Mouse (Mus musculus): ENCODE data around the gene Sesn1.
"Not testable (repeated sequence)": the region's sequence is repeated elsewhere in the genome, so short reads cannot be mapped to it uniquely, and the experiment has no call there.

Sesn1 gene

DNA sequence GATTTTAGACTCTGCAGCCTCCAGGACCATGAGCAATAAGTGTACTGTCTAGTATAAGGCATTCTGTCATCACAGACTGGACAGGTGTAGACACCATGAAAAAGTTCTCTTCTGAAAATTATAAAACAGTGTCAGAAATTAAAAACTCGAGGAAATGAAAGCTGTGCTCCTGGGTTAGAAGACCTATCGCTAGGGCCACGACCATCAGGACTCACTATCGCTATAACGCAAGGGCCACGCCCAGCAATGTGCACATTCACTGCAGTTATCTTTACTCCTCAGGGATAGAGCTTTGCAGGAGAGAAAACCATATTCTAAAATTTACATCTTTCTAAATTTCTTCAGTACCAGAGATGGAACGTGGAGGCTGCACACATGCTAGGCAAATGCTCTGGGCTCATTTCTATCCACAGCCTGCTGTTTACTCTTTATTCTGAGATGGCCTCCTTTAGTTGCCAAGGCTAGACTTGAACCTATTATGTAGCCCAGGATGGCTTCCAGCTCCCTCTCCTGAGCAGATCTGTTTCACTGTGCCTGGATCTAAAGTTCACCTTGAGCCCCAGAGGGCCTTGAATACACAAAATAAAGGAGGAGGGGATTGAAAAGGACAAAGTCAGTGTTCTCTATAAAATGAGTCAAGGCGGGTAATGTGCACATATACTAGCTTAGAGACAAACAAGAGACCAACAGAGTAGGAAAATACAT, 102.7 kb downstream of the Sesn1 start:
- DNase-seq (ENCODE audit: low spot score in 2 of 2), result no peak

DNA sequence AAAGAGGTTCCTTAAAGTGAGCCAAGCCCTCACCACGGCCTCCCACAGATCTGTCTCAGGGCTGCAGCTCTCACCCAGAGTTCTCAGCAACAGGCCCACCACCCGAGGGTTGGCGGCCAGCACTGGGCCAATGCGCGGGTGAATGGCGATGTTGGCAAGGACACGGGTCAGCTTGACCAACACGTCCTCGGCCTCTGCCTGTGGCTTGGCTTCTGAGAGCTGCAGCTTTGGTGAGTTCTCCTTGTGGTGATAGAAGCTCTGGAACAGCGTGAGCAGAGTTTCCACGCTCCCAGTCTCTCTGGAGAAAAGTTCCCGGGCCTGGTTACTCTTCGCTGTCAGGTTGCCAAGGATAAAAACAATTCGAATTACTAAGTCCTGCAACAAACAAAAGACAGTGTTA, 117.0 kb downstream of the Sesn1 start:
- DNase-seq (ENCODE audit: low spot score in 2 of 2), result no peak

DNA sequence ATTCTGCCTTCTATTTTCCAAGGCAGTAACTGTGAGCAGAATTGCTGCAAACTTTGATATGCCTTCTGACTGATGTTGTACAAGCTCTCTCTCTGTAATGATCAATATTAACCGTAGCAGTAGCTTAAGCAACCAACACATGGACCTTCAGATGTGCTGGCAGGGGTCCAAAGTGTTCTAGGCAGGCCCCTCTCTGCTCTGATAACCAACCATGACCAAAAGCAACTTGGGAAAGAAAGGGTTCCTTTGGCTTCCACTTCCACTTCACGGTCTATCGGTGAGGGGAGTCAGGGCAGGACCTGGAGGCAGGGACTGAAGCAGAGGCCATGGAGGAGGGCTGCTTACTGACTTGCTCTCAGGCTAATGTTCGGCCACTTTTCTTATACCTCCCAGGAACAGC, 121.2 kb downstream of the Sesn1 start:
- no peak for DNase-seq (ENCODE audit: low spot score in 2 of 2)

DNA sequence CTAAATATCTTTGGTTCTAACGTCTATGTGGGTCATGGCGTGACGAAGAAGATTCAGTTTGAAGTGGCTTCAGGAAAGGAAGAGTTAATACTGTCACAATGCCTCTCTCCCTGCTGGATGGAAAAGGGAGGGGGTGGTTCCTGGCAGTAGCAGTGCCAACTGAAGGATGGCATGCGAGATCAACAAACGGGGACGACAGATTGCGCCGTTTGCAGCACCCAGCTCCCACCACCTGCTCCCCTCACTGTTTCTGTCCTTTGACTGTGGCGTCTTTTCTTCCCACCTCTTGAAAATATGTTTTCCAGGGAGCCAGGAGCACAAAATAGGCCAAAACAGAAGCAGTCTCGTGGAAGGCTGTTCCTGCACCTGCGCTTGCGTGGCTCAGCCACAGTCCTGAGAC, 122.2 kb downstream of the Sesn1 start:
- DNase-seq (ENCODE audit: low spot score in 2 of 2), result peak; percentile 55 to 89

DNA sequence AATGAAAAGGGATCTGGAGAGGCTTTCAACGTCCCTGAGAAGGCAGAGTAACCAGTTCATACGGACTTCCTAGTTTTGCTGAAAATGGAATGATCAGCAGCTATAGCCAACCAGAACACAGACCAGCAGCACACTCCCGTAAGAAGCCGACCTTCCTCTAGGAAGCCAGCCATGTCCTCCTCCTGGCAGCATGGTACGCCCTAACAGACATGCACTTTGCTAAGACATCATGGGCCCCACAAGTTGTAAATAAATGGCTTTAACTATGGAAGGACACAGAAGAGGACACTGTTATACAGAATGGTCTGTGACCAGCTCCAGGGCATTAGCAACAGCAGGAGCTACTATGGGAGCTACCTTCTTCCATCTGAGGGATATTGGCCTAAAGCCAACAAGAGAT, 123.2 kb downstream of the Sesn1 start:
- no peak for DNase-seq (ENCODE audit: low spot score in 2 of 2)

DNA sequence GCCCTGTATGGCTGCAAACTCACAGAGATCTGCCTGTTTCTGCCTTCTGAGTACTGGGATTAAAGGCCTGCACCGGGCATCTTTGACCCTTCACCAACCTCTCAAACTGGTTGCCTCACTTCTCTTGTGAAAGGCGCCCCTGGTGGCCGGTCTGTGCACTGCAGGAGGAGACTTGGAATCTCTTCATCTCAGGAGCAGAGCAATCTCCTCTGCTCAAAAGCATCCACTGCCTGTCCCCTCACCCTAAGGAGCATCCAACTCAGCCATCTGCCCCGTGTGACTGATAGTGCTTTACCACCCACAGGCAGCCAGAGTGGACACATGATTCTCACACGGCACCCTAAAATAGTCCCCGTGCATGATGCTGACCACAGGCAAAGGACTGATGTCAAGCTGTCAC, 123.8 kb downstream of the Sesn1 start:
- DNase-seq (ENCODE audit: low spot score in 2 of 2), result peak in 1 of 2 experiments; percentile 71

DNA sequence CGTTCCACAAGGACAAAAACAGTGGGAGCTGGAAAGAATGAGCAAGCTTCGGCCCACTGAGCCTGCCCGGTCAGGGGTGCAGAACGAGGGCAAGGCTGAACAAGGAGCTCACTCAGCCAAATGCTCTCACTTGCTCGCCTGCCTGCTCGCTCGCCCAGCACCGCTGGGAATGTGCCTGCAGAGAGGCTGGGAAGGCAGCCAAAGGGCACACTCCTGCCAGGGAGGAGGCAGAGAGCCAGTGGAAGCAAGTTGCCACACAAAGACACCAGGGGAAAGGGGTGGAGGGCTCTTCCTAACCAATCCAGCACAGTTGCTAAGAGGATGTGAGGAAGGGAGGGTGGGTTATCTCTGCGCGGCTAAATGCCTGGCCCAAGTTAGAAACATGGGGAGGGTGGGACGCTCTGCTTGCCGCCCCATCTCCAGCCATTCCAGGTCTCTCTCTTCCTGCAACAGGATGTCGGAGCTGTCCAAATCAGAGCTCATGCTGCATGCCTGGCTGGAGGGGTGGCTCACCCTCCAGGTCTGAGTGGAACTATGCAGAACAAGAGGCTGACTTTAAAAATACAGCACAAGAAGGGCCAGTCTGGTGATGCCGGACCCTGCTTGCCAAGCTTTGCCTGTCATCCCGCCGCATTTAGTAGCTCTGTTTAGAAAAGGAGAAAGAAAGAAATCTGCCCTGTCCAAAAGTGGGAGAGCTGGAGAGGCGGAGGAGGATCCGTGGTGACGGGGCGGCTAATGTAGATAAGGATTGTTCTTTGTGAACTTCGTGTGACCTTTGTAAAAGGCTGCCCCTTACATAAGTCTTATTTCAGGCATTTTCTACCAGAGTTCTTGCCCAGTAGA, 125.1 kb downstream of the Sesn1 start:
- peak; percentile 77 to 89 for DNase-seq (ENCODE audit: low spot score in 2 of 2)

DNA sequence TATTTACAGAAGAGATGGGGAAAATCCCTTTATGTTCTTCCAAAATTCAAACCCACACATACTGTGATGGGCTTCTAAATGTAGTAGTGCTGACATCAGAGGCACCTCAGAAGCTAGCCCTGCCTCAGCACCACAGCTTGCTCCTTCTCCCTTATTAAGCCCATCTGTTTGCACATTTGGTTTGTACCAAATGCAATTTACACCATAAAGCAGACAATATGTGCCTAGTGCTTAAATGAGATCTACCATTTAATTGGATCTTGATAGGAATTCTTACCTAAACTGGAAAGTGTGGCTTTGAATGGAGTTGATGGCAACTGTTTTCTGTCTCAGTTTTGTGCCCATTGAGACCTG, 125.7 kb downstream of the Sesn1 start:
- peak in 1 of 2 experiments; percentile 62 for DNase-seq (ENCODE audit: low spot score in 2 of 2)

DNA sequence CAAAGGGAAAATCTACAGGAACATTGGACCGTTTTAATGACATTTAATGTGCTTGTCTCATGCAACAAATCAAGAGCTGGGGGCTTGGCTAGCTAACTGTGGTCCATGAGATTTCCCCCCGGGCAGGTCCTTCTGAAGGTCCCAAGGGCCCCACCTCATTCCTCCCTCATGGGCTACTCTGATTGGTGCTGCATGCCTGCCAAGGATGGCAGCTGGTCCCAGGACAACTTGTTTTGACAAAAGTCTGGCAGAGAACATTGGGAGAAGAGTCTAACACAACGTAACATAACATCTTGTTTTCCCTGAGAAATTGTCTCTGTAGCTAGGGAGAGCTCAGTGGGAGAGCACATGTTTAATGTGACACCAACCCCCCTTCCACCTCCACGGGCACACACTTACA, 126.4 kb downstream of the Sesn1 start:
- no peak for DNase-seq (ENCODE audit: low spot score in 2 of 2)

DNA sequence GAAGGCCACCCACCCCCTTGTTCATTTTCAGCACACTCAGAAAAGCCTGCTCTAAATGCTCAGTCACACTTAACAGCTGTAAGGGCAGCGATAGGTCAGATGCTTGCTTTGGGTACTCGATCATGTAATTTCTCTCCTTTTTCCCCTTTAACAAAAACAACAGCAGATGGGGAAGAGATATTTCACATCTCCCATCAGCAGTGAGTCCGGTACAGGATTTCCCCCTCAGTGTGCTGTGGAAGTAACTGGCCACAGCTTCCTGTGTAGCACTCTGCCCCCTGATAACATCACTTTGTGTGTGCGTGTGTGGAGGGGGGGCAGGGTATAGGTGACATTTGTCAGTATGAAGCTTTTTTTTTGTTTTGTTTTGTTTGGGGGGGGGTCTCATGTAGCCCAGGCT, 127.4 kb downstream of the Sesn1 start:
- no peak for DNase-seq (ENCODE audit: low spot score in 2 of 2)

DNA sequence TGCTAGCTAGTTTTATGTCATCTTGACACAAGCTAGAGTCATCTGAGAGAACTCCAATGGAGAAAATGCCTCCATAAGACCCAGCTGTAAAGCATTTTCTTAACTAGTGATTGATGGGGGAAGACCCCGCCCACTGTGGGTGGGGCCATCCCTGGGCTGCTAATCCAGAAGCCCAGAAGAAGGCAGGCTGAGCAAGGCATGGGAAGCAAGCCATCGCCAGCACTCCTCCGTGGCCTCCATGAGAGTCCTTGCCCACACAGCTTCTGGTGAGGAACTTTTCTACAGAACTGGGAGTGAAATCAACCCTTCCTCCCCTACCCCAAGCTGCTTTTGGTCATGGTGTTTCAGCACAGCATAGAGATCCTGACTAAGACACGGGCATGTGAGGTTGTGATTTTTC, 129.4 kb downstream of the Sesn1 start:
- no peak for DNase-seq (ENCODE audit: low spot score in 2 of 2)

DNA sequence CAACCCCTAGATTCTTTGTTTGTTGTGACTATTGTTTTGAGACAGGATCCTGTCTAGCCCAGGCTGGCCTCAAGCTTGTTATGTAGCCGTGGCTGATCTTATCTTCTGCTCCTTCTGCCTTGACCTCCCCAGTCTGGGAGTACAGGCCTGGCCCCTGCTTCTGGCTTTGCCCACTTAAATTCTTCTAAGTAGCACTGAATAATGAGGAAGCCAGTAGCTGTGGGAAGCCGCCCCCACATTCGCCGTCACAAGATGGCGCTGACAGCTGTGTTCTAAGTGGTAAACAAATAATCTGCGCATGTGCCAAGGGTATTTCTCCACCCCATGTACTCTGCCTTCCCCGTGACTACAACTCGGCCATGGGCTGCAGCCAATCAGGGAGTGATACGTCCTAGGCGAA, 142.6 kb downstream of the Sesn1 start:
- DNase-seq (ENCODE audit: low spot score in 2 of 2), result not testable (repeated sequence)

DNA sequence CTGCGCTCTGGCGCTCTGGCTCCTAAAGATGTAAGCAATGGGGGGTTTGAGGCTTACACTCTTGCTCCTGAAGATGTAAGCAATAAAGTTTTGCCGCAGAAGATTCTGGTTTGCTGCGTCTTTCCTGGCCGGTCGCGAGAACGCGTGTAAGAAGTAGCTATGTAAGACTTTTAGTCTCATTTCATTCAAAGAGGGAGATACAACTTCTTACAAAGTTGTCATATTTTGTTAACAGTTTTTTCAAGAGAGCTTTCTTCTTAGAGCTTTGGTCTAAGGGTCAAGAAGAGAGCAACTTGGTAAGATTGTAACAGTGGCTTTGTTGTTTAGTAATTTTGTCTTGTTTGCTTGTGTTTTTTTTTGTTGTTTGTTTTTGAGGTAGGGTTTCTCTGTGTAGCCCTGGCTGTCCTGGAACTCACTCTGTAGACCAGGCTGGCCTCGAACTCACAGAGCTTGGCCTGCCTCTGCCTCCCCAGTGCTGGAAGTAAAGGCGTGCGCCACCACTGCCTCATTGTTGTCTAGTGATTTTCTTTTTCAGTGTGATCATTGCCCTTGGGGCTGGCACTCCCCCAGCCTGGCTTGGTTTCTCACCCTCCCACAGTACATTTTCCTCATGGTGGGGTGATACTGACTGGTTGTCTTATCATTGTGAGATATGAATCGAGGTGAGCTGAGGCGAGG, 143.3 kb downstream of the Sesn1 start:
- no peak for DNase-seq (ENCODE audit: low spot score in 2 of 2)

DNA sequence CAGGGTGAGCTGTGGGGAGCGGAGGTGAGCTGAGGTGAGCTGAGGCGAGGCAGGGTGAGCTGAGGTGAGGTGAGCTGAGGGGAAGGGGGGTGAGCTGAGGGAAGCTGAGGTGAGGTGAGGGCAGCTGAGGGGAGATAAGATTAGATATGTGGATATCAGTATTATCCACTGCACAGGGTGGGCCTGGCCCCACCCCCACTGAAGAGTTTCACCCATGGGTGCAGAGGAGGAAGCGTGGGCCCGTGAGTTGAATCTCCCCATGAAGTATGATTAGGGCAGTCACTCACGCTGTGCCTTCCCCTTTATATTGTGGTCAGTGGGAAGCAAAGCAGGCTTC, 143.8 kb downstream of the Sesn1 start:
- no peak for DNase-seq (ENCODE audit: low spot score in 2 of 2)

DNA sequence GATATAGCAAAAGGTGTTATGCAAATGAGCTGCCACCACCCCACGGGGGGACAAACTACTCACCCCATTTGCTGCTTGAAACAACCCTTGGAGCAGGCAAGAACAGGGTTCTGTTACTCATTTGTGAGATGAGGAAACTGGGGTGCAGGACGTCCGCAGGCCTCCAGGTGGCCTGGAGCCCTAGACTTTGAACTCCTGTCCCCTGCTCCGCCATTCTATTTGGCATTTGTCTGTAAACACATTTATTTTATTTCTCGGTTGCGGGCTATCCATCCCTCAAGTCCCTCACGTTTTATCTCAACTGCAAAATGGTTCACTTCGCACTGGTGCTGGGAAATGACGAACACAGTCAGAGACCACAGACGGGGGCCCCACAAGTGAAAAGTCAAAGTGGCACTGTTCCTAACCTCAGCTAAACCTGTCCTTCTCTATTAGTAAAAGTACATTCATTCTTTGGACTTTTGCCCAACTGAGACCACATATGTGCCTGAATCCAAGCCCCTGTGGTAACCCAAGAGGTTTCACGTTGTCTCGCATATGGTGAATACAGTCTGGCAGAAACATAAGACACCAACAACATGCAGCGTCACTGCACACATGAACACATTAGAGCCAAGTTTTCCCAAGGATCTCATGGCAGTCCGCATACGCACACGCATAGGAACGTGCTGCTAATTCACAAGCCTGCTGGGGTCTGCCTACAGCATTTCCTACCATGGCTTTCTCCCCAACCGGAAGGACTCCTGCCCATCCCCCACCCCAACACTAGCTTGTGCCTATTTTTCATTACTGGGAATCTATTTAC, 147.9 kb downstream of the Sesn1 start:
- no peak for DNase-seq (ENCODE audit: low spot score in 2 of 2)

Data from left cerebral cortex, adult 9 months (tissue).